Mouse (Mus musculus) embryonic facial prominence, embryonic 11.5 days (tissue): ENCODE data around the gene Hdlbp. TPM values are rescaled to one million over a fixed set of nuclear protein-coding genes. Genes with fewer than 3 reads are reported as not detected.

Experiments
- ATAC-seq: fragments of 200-750 bp; cut with Nextera tagmentation; replicated peaks from 2 replicates; pipeline ENCODE4 v1.8.0; 2017; ENCODE audit warnings: low read depth; ENCODE audit not compliant: insufficient number of reproducible peaks, low FRiP score, low TSS enrichment
- DNase-seq: peaks from one replicate; pipeline ENCODE4 v3.0.0-alpha.2; 2015; ENCODE audit warnings: low spot score
- H3K27ac ChIP-seq: fragments of 300-500 bp; sonication (generic); replicated peaks from 2 replicates; pipeline ENCODE4 v1.5.1; 2014; ENCODE audit warnings: mild to moderate bottlenecking, low read depth, low read length, control low read depth
- H3K27me3 ChIP-seq: fragments of 300-500 bp; sonication (generic); 2 replicates; pipeline ENCODE4 v1.6.1; 2014; ENCODE audit warnings: mild to moderate bottlenecking, low read length, moderate library complexity, mixed read lengths; ENCODE audit not compliant: control insufficient read depth, insufficient read depth
- H3K36me3 ChIP-seq: fragments of 300-500 bp; sonication (generic); replicated peaks from 2 replicates; pipeline ENCODE4 v1.6.1; 2014; ENCODE audit warnings: low read depth, mild to moderate bottlenecking, low read length, moderate library complexity, mixed read lengths; ENCODE audit not compliant: control insufficient read depth, insufficient read depth
- H3K4me1 ChIP-seq: fragments of 300-500 bp; sonication (generic); 2 replicates; pipeline ENCODE4 v1.6.1; 2014; ENCODE audit warnings: low read length, mixed read lengths; ENCODE audit not compliant: control insufficient read depth, insufficient read depth
- H3K4me2 ChIP-seq: fragments of 300-500 bp; sonication (generic); 2 replicates; pipeline ENCODE4 v1.6.1; 2014; ENCODE audit warnings: low read depth, mild to moderate bottlenecking, control low read depth, low read length, moderate library complexity
- H3K4me3 ChIP-seq: fragments of 300-500 bp; sonication (generic); 2 replicates; pipeline ENCODE4 v1.5.1; 2014; ENCODE audit warnings: low read depth, low read length, control low read depth
- H3K9ac ChIP-seq: fragments of 300-500 bp; sonication (generic); replicated peaks from 2 replicates; pipeline ENCODE4 v1.6.1; 2014; ENCODE audit warnings: mild to moderate bottlenecking, control low read depth, low read length
- H3K9me3 ChIP-seq: fragments of 300-500 bp; sonication (generic); replicated peaks from 2 replicates; pipeline ENCODE4 v1.6.1; 2016; ENCODE audit warnings: mild to moderate bottlenecking, low read length, inconsistent platforms, mixed read lengths; ENCODE audit not compliant: control insufficient read depth
- WGBS: fragments of 180-500 bp; shearing (Covaris S2); extraction: QIAGEN DNeasy Blood & Tissue Kit; methylation state at CpG from one replicate; pipeline ENCODE4 v1.1.7; 2014; 5-methylcytosine and 5-hydroxymethylcytosine counted together
- polyA plus RNA-seq: library from polyadenylated mRNA; unstranded; fragments of >200 nt; fragmentation: Nextera tagmentation; extraction: Ambion mirVana; gene quantifications from 2 replicates; pipeline ENCODE4 v1.2.1, GENCODE M21; 2014

Hdlbp gene
- polyA plus RNA-seq, 1 experiment from 2014 or later: 106 TPM

GRCm38 (mm10) chr1:93373665-93374064 is 105.0 kb downstream of the Hdlbp start, which contains the start of gene Ano7:
Ano7 (plus strand) TSS chr1:93373930.
- no peak within 1 kb of the TSS for H3K27ac ChIP-seq
- no peaks in the 10 kb centered on the region for H3K9me3 ChIP-seq
- H3K4me1 ChIP-seq: no peaks in the 10 kb centered on the region
- ATAC-seq (no peak), DNase-seq (no peak)
- no peak within 1 kb of the TSS for H3K9ac ChIP-seq
- H3K4me2 ChIP-seq: no peak within 1 kb of the TSS
- H3K36me3 ChIP-seq: no peaks in the 10 kb centered on the region
- WGBS: 69% methylated on average over 4 of the region's 4 CpGs
- H3K4me3 ChIP-seq: no peak within 1 kb of the TSS
- H3K27me3 ChIP-seq: no peaks in the 10 kb centered on the region

- Histone ChIP-seq H3K27me3 (no peaks in the 10 kb centered on the region), H3K27ac (no peak overlapping the region), H3K9ac (no peak overlapping the region), H3K4me1 (no peaks in the 10 kb centered on the region), H3K36me3 (no peaks in the 10 kb centered on the region), H3K9me3 (no peaks in the 10 kb centered on the region), H3K4me3 (no peak overlapping the region), H3K4me2 (no peak overlapping the region)
- ATAC-seq (no peak), DNase-seq (no peak)
- 98% methylated on average over 6 of the region's 6 CpGs for WGBS
Observed at GRCm38 (mm10) chr1:93365641-93366040, 113.0 kb downstream of the Hdlbp start.

- 84% methylated on average over 4 of the region's 4 CpGs for WGBS
Observed at GRCm38 (mm10) chr1:93362661-93363060, 116.0 kb downstream of the Hdlbp start.

More at GRCm38 (mm10) chr1:93362661-93363060, 116.0 kb downstream of the Hdlbp start:
- H3K4me3 ChIP-seq: no peak overlapping the region
- ATAC-seq (no peak), DNase-seq (no peak)
- no peaks in the 10 kb centered on the region for H3K27me3 ChIP-seq
- no peak overlapping the region for H3K9ac ChIP-seq
- no peaks in the 10 kb centered on the region for H3K4me1 ChIP-seq
- no peak overlapping the region for H3K27ac ChIP-seq
- no peak overlapping the region for H3K4me2 ChIP-seq
- no peaks in the 10 kb centered on the region for H3K9me3 ChIP-seq
- peaks cover 4% of the 10 kb centered on the region for H3K36me3 ChIP-seq

Other genes with a start within 250 kb of the Hdlbp start
- gene Sned1, start 243.0 kb downstream of the Hdlbp start, polyA plus RNA-seq: 5.3 and 5.6 TPM in 2 replicates
- 32.5 and 34.9 TPM in 2 replicates for gene Mterf4, start 172.9 kb downstream of the Hdlbp start, polyA plus RNA-seq
- 85.5 and 112 TPM in 2 replicates for gene Ppp1r7, start 136.0 kb downstream of the Hdlbp start, polyA plus RNA-seq
- gene Pask, start 135.3 kb downstream of the Hdlbp start, polyA plus RNA-seq: 19.7 and 20.1 TPM in 2 replicates
- 0.06 and 0.42 TPM in 2 replicates for gene Ano7, start 104.9 kb downstream of the Hdlbp start, polyA plus RNA-seq
- 6.9 and 7.7 TPM in 2 replicates for gene Farp2, start 33.3 kb upstream of the Hdlbp start, polyA plus RNA-seq
- gene Stk25, start 179.8 kb upstream of the Hdlbp start, polyA plus RNA-seq: 170 and 201 TPM in 2 replicates
- 24.6 and 25.6 TPM in 2 replicates for gene Bok, start 206.8 kb upstream of the Hdlbp start, polyA plus RNA-seq